Mouse (Mus musculus) C2C12 (cell line): ENCODE data around the gene Fndc9. TPM values are rescaled to one million over a fixed set of nuclear protein-coding genes. Genes with fewer than 3 reads are reported as not detected.
A peak's percentile ranks its signal among the peaks of the same experiment; 100 is the strongest.

Experiments
- H3K27me3 ChIP-seq: one replicate; pipeline ENCODE4 v1.6.1; 2011; ENCODE audit not compliant: control insufficient read depth, insufficient read depth, insufficient read length
- H3K36me3 ChIP-seq: one replicate; pipeline ENCODE4 v1.6.1; 2011; ENCODE audit not compliant: control insufficient read depth, insufficient read depth
- H3K4me3 ChIP-seq: one replicate; pipeline ENCODE4 v1.5.1; 2011; ENCODE audit warnings: mild to moderate bottlenecking, control low read depth; ENCODE audit not compliant: poor library complexity, insufficient read depth, severe bottlenecking
- H3K79me2 ChIP-seq: one replicate; pipeline ENCODE4 v1.6.1; 2011; ENCODE audit not compliant: control insufficient read depth, insufficient read depth
- H3K79me3 ChIP-seq: one replicate; pipeline ENCODE4 v1.6.1; 2011; ENCODE audit warnings: low read depth, control low read depth
- H3ac ChIP-seq: one replicate; pipeline ENCODE3; 2011; ENCODE audit warnings: low read depth; ENCODE audit not compliant: control insufficient read depth, insufficient read length
- CEBPB ChIP-seq: IDR thresholded peaks from one replicate; pipeline ENCODE4 v1.6.1; 2011; ENCODE audit warnings: low read depth, mild to moderate bottlenecking, control low read depth, moderate library complexity
- CTCF ChIP-seq: IDR thresholded peaks from one replicate; pipeline ENCODE4 v1.5.1; 2011; ENCODE audit not compliant: control insufficient read depth, insufficient read depth, insufficient read length
- FOSL1 ChIP-seq: IDR thresholded peaks from one replicate; pipeline ENCODE4 v1.8.0; 2011; ENCODE audit warnings: mild to moderate bottlenecking, low read length; ENCODE audit not compliant: poor library complexity, insufficient read depth, severe bottlenecking
- MAX ChIP-seq: IDR thresholded peaks from one replicate; pipeline ENCODE4 v1.6.1; 2011; ENCODE audit warnings: mild to moderate bottlenecking, control low read depth
- MYOD1 ChIP-seq: IDR thresholded peaks from one replicate; pipeline ENCODE4 v1.6.1; 2011; ENCODE audit warnings: low read depth; ENCODE audit not compliant: control insufficient read depth, insufficient read length
- MYOG ChIP-seq: IDR thresholded peaks from one replicate; pipeline ENCODE4 v1.6.1; 2011; ENCODE audit not compliant: control insufficient read depth, insufficient read length; ENCODE audit errors: extremely low read depth
- USF1 ChIP-seq: IDR thresholded peaks from one replicate; pipeline ENCODE4 v1.6.1; 2011; ENCODE audit warnings: low read depth, mild to moderate bottlenecking, control low read depth, moderate library complexity
- polyA plus RNA-seq: library from polyadenylated mRNA; unstranded; fragments of >200 nt; fragmentation: generic; extraction: Trizol; gene quantifications from one replicate; pipeline ENCODE4 v1.2.1, GENCODE M21; 2012; ENCODE audit warnings: missing spikeins

The Fndc9 gene
- polyA plus RNA-seq, 1 experiment, result 0.09 TPM

GRCm38 (mm10) chr11:46220211-46220610 lies 15.1 kb upstream of the Fndc9 start:
- Histone ChIP-seq H3K79me3 (no peaks in the 10 kb centered on the region), H3ac (no peak overlapping the region), H3K4me3 (no peak overlapping the region), H3K79me2 (no peaks in the 10 kb centered on the region), H3K36me3 (no peaks in the 10 kb centered on the region), H3K27me3 (no peaks in the 10 kb centered on the region)
- no peak for TF ChIP-seq FOSL1
- no peak for TF ChIP-seq MYOG
- TF ChIP-seq CEBPB, result no peak

DNA sequence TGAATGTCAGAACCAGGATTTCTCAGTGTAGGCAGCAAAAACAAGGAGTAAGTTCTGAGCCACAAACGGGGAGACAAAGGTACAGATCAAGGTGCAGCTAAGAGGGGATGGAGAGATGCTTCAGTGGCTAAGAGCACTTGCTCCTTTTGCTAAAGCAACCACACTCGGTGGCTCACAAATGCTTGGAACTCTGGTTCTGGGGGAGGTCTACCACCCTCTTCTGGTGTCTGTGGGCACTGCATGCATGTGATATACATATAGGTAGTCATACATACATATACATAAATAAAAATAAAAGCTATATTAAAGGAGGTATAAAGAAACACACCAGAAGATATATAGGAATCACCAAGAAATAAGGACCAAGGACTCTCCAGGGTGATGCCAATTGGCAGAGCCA lies 11.8 kb upstream of the Fndc9 start:
- no peak overlapping the region for H3ac ChIP-seq
- no peaks in the 10 kb centered on the region for H3K79me2 ChIP-seq
- no peaks in the 10 kb centered on the region for H3K27me3 ChIP-seq
- TF ChIP-seq MAX, result no peak
- no peak for TF ChIP-seq CEBPB
- no peak overlapping the region for H3K4me3 ChIP-seq
- no peaks in the 10 kb centered on the region for H3K36me3 ChIP-seq
- H3K79me3 ChIP-seq, result no peaks in the 10 kb centered on the region

DNA sequence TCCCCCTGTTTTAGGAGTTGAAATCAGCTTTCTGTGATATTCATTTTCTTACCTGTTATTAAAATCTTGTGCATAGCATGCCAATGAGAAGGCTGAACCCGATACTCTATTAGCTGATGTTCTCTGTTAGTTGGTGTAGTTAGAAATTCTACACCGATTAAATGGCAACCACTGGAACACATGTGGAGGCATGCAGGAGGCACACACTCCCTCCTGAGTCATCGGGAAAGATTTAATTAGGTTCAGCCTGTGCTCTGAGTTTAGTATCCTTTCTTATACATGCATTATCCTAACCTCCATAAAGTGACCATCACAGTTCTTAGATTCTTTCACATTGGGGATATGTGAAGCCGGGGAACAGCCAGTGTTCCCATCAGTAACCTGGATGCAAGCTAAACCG lies 10.0 kb upstream of the Fndc9 start:
- no peak overlapping the region for H3ac ChIP-seq
- H3K27me3 ChIP-seq, result no peaks in the 10 kb centered on the region
- H3K36me3 ChIP-seq, result no peaks in the 10 kb centered on the region
- no peaks in the 10 kb centered on the region for H3K79me3 ChIP-seq
- TF ChIP-seq USF1 (no peak), MYOG (no peak), MYOD1 (peak; percentile 20), CEBPB (no peak)
- no peak overlapping the region for H3K4me3 ChIP-seq
- H3K79me2 ChIP-seq, result no peaks in the 10 kb centered on the region

- no peaks in the 10 kb centered on the region for H3K79me2 ChIP-seq
- H3K36me3 ChIP-seq, result no peaks in the 10 kb centered on the region
- no peaks in the 10 kb centered on the region for H3K27me3 ChIP-seq
- H3K4me3 ChIP-seq, result no peak overlapping the region
- TF ChIP-seq CEBPB (no peak), CTCF (no peak), MYOG (no peak), MYOD1 (no peak), USF1 (no peak), FOSL1 (no peak), MAX (no peak)
- H3K79me3 ChIP-seq, result no peaks in the 10 kb centered on the region
- no peak overlapping the region for H3ac ChIP-seq
Measured at GRCm38 (mm10) chr11:46230184-46230583, 5.1 kb upstream of the Fndc9 start.

GRCm38 (mm10) chr11:46232803-46233202 lies 2.5 kb upstream of the Fndc9 start:
- Histone ChIP-seq H3K27me3 (no peaks in the 10 kb centered on the region), H3ac (no peak overlapping the region), H3K79me2 (no peaks in the 10 kb centered on the region), H3K79me3 (no peaks in the 10 kb centered on the region), H3K36me3 (no peaks in the 10 kb centered on the region), H3K4me3 (no peak overlapping the region)
- TF ChIP-seq MYOG, result no peak
- no peak for TF ChIP-seq CEBPB
- no peak for TF ChIP-seq MAX
- TF ChIP-seq USF1, result no peak
- no peak for TF ChIP-seq MYOD1
- no peak for TF ChIP-seq CTCF
- no peak for TF ChIP-seq FOSL1

GRCm38 (mm10) chr11:46233966-46234365 lies 1.4 kb upstream of the Fndc9 start:
- H3ac ChIP-seq, result no peak overlapping the region
- H3K79me3 ChIP-seq, result no peaks in the 10 kb centered on the region
- no peaks in the 10 kb centered on the region for H3K79me2 ChIP-seq
- no peaks in the 10 kb centered on the region for H3K27me3 ChIP-seq
- no peaks in the 10 kb centered on the region for H3K36me3 ChIP-seq
- TF ChIP-seq FOSL1, result no peak
- no peak for TF ChIP-seq CEBPB
- TF ChIP-seq MYOD1, result no peak
- no peak for TF ChIP-seq USF1
- no peak for TF ChIP-seq MAX
- no peak for TF ChIP-seq CTCF
- TF ChIP-seq MYOG, result no peak
- no peak overlapping the region for H3K4me3 ChIP-seq
